9 mouse cellular contexts compared by ENCODE assay signal in the genomic region with DNA sequence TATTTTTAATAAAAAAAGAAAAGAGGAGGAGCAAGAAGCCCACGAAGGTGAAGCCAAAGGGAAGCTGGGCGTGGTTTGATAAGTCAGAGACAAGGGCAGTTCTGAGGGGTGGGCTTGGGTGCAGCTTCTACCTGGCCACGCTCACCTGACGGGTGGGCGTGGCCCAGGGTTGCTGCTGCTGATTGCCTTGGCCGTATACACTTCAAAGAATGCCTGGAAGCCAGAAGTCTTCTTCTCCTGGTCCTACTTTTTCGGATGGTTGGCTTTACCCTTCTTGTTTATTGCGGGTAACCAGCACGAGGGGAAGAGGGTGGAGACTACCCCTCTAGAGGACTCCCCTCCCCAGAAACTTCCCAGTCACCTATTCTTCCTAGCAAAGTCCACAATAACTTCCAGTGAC. TPM values are rescaled to one million over a fixed set of nuclear protein-coding genes. Genes with fewer than 3 reads are reported as not detected.
DNase-seq lines count a peak whose midpoint lies in the region; ATAC-seq and TF ChIP-seq lines count a peak whose summit lies in the region.
"Had no signal": no experiment of that assay in that cellular context is flagged by ENCODE, and none has a peak within 500 bp of the region (broad histone marks: within the 10 kb centered on the region; RNA-seq: fewer than 3 reads in every experiment).

No protein-coding gene starts in this region.

- WGBS in heart, embryonic 13.5 days, result 19% methylated on average over 9 of the region's 9 CpGs
- WGBS in hindbrain, embryonic 10.5 days, result 13% methylated on average over 9 of the region's 9 CpGs
- WGBS in macrophage (ENCODE audit: missing documents), result 1% methylated on average over 9 of the region's 9 CpGs

- peak overlapping the region; percentile 100 for H3K27ac ChIP-seq in heart, embryonic 13.5 days (replicated peaks)
- peak overlapping the region; percentile 84 for H3K27ac ChIP-seq in hindbrain, embryonic 10.5 days
- peak overlapping the region; percentile 94 for H3K27ac ChIP-seq in macrophage

- H3K4me3 ChIP-seq in heart, embryonic 13.5 days, result peak overlapping the region; percentile 69
- H3K4me3 ChIP-seq in G1E (ENCODE audit: low read depth, low read length) (peak overlapping the region; percentile 75), macrophage (ENCODE audit: inconsistent target) (peak overlapping the region; percentile 67)
- peak overlapping the region; percentile 66 for H3K4me3 ChIP-seq in hindbrain, embryonic 10.5 days

- no peak for TF ChIP-seq CTCF in G1E (IDR thresholded peaks at IDR 0.05; ENCODE audit: low read depth, low read length)

- peaks cover 42% of the 10 kb centered on the region for H3K4me1 ChIP-seq in heart, embryonic 13.5 days
- H3K4me1 ChIP-seq in G1E (ENCODE audit: insufficient read depth, low read depth, low read length), result peaks cover 50% of the 10 kb centered on the region
- H3K4me1 ChIP-seq in hindbrain, embryonic 10.5 days (replicated peaks), result peaks cover 22% of the 10 kb centered on the region

- no peaks in the 10 kb centered on the region for H3K9me3 ChIP-seq in heart, embryonic 13.5 days
- no peaks in the 10 kb centered on the region for H3K9me3 ChIP-seq in G1E (replicated peaks)
- H3K9me3 ChIP-seq in hindbrain, embryonic 10.5 days, result no peaks in the 10 kb centered on the region

- peaks cover 4% of the 10 kb centered on the region; the same call in 1 of the 2 replicates for H3K27me3 ChIP-seq in heart, embryonic 13.5 days (replicated peaks)
- peaks cover 20% of the 10 kb centered on the region for H3K27me3 ChIP-seq in G1E (ENCODE audit: insufficient read depth, low read length)
- no peaks in the 10 kb centered on the region for H3K27me3 ChIP-seq in hindbrain, embryonic 10.5 days (ENCODE audit: insufficient read depth, poor library complexity, severe bottlenecking)

- peak overlapping the region; percentile 86 for H3K9ac ChIP-seq in heart, embryonic 13.5 days

- ATAC-seq in heart, embryonic 13.5 days (ENCODE audit: extremely low read depth, insufficient number of reproducible peaks, low FRiP score, low TSS enrichment), result no peak
- no peak for ATAC-seq in G1E (ENCODE audit: extremely low read depth, insufficient number of reproducible peaks, low FRiP score, poor library complexity, severe bottlenecking)

- peaks cover 7% of the 10 kb centered on the region; the same call in 1 of the 2 replicates for H3K36me3 ChIP-seq in heart, embryonic 13.5 days
- H3K36me3 ChIP-seq in G1E (replicated peaks) (peaks cover 24% of the 10 kb centered on the region), macrophage (ENCODE audit: inconsistent target) (no peaks in the 10 kb centered on the region)
- no peaks in the 10 kb centered on the region for H3K36me3 ChIP-seq in hindbrain, embryonic 10.5 days

- H3K4me2 ChIP-seq in heart, embryonic 13.5 days, result peak overlapping the region; percentile 92

- no peak for DNase-seq in heart, adult 9 months (ENCODE audit: low spot score in 2 of 2)
- no peak for DNase-seq in G1E (ENCODE audit: low spot score)
- no peak for DNase-seq in hindbrain, embryonic 10.5 days (ENCODE audit: low spot score)
- no peak for DNase-seq in ovary, postnatal 36 days (ENCODE audit: low spot score)
- DNase-seq in layer of hippocampus, adult 9-10 months (ENCODE audit: low spot score), result no peak
- no peak for DNase-seq in layer of hippocampus, adult 18-20 months (ENCODE audit: low spot score in 2 of 2)

- H3K79me2 ChIP-seq in macrophage (ENCODE audit: inconsistent target), result peaks cover 35% of the 10 kb centered on the region

RNA-seq across cellular contexts. Expression of a gene that starts 1.2 kb away (rescaled TPM):
- 513 and 605 TPM in 2 replicates for polyA plus RNA-seq in heart, embryonic 13.5 days (2015; fragmentation: Nextera tagmentation; extraction: Ambion mirVana)
- 75.0 and 92.3 TPM in 2 replicates for total RNA-seq in G1E (2014; fragmentation: Nextera tagmentation)
- 207 and 218 TPM in 2 replicates for total RNA-seq in G1E (2017)
- polyA plus RNA-seq in G1E (2012), result 60.1 and 77.3 TPM in 2 replicates
- 226 and 249 TPM in 2 replicates for polyA plus RNA-seq in hindbrain, embryonic 10.5 days (2016; fragmentation: Nextera tagmentation; extraction: Ambion mirVana)
- total RNA-seq in macrophage (2018; cell fraction: chromatin; rRNA removed), result 10 to 100 TPM in 23 of 26 experiments, 1 to 10 TPM in 3; 7.1 to 39.4 (median 21.1) TPM
- total RNA-seq in macrophage (2018; cell fraction: cytosol; rRNA removed), result 100 to 1,000 TPM in 12 of 26 experiments, 10 to 100 TPM in 14; 58.8 to 131 (median 89.4) TPM
- total RNA-seq in macrophage (2018; cell fraction: nucleus; rRNA removed), result 10 to 100 TPM; 13.2 to 59.2 (median 24.8) TPM
- 113 to 175 TPM (median 166 TPM) in 3 replicates for polyA plus RNA-seq in macrophage (2018)
- total RNA-seq in layer of hippocampus, adult 18-20 months (2021), result 10 to 100 TPM; 72.8 to 74.5 TPM

RNA-seq across cellular contexts. Expression of a gene that starts 1.2 kb away (rescaled TPM):
- polyA plus RNA-seq in heart, embryonic 13.5 days (2015; fragmentation: Nextera tagmentation; extraction: Ambion mirVana), result 0.32 and 0.33 TPM in 2 replicates
- 3.5 TPM in 1 of 2 replicates, not detected in the other for total RNA-seq in G1E (2014; fragmentation: Nextera tagmentation)
- total RNA-seq in G1E (2017), result 0.93 TPM in 1 of 2 replicates, not detected in the other
- not detected in 2 replicates for polyA plus RNA-seq in G1E (2012)
- polyA plus RNA-seq in hindbrain, embryonic 10.5 days (2016; fragmentation: Nextera tagmentation; extraction: Ambion mirVana), result 0.47 and 0.51 TPM in 2 replicates
- total RNA-seq in macrophage (2018; cell fraction: chromatin; rRNA removed), result 1 to 10 TPM in 9 of 26 experiments, not detected in 17; 1.6 to 5.2 (median 2.2) TPM
- under 1 TPM in 7 of 26 experiments, not detected in 19; 0.23 to 0.56 (median 0.29) TPM for total RNA-seq in macrophage (2018; cell fraction: cytosol; rRNA removed)
- 1 to 10 TPM in 7 of 26 experiments, under 1 TPM in 1, not detected in 18; 0.99 to 3.7 (median 1.3) TPM for total RNA-seq in macrophage (2018; cell fraction: nucleus; rRNA removed)
- polyA plus RNA-seq in macrophage (2018), result not detected in 3 replicates
- total RNA-seq in layer of hippocampus, adult 18-20 months (2021), result 1 to 10 TPM in 1 of 2 experiments, under 1 TPM in 1; 0.82 to 1.1 TPM

RNA-seq across cellular contexts. Expression of a gene that starts 2.1 kb away (rescaled TPM):
- polyA plus RNA-seq in heart, embryonic 13.5 days (2015; fragmentation: Nextera tagmentation; extraction: Ambion mirVana), result not detected in 2 replicates
- total RNA-seq in G1E (2014; fragmentation: Nextera tagmentation), result not detected in 2 replicates
- total RNA-seq in G1E (2017), result not detected in 2 replicates
- polyA plus RNA-seq in G1E (2012), result not detected in 2 replicates
- polyA plus RNA-seq in hindbrain, embryonic 10.5 days (2016; fragmentation: Nextera tagmentation; extraction: Ambion mirVana), result not detected in 2 replicates
- total RNA-seq in macrophage (2018; cell fraction: chromatin; rRNA removed), result not detected
- total RNA-seq in macrophage (2018; cell fraction: cytosol; rRNA removed), result not detected
- total RNA-seq in macrophage (2018; cell fraction: nucleus; rRNA removed), result not detected
- polyA plus RNA-seq in macrophage (2018), result not detected in 3 replicates
- not detected for total RNA-seq in layer of hippocampus, adult 18-20 months (2021)
- total RNA-seq: left cerebral cortex, postnatal 10 days had no signal

RNA-seq across cellular contexts. Expression of a gene that starts 5.8 kb away (rescaled TPM):
- polyA plus RNA-seq in heart, embryonic 13.5 days (2015; fragmentation: Nextera tagmentation; extraction: Ambion mirVana), result 0.85 and 1.4 TPM in 2 replicates
- total RNA-seq in G1E (2014; fragmentation: Nextera tagmentation) (not detected in 2 replicates), G1E (2017) (not detected in 2 replicates)
- polyA plus RNA-seq in G1E (2012) (not detected in 2 replicates), macrophage (2018) (0.26 TPM in 1 of 3 replicates, not detected in the others)
- polyA plus RNA-seq in hindbrain, embryonic 10.5 days (2016; fragmentation: Nextera tagmentation; extraction: Ambion mirVana), result not detected in 2 replicates
- not detected for total RNA-seq in macrophage (2018; cell fraction: chromatin; rRNA removed)
- total RNA-seq in macrophage (2018; cell fraction: cytosol; rRNA removed), result under 1 TPM in 2 of 26 experiments, not detected in 24; 0.23 to 0.29 TPM
- total RNA-seq in macrophage (2018; cell fraction: nucleus; rRNA removed), result not detected
- total RNA-seq in layer of hippocampus, adult 18-20 months (2021), result not detected
- total RNA-seq: left cerebral cortex, postnatal 10 days had no signal

RNA-seq across cellular contexts. Expression of a gene that starts 15.2 kb away (rescaled TPM):
- 0.34 TPM in 1 of 2 replicates, not detected in the other for polyA plus RNA-seq in heart, embryonic 13.5 days (2015; fragmentation: Nextera tagmentation; extraction: Ambion mirVana)
- total RNA-seq in G1E (2014; fragmentation: Nextera tagmentation) (not detected in 2 replicates), G1E (2017) (not detected in 2 replicates)
- polyA plus RNA-seq in G1E (2012) (0.04 TPM in 1 of 2 replicates, not detected in the other), macrophage (2018) (not detected in 3 replicates)
- polyA plus RNA-seq in hindbrain, embryonic 10.5 days (2016; fragmentation: Nextera tagmentation; extraction: Ambion mirVana), result not detected in 2 replicates
- not detected for total RNA-seq in macrophage (2018; cell fraction: chromatin; rRNA removed)
- total RNA-seq in macrophage (2018; cell fraction: cytosol; rRNA removed), result not detected
- total RNA-seq in macrophage (2018; cell fraction: nucleus; rRNA removed), result not detected
- not detected for total RNA-seq in layer of hippocampus, adult 18-20 months (2021)
- total RNA-seq: left cerebral cortex, postnatal 10 days had no signal
